Comparison of ENCODE assay signal across 19 mouse cellular contexts in the genomic region with DNA sequence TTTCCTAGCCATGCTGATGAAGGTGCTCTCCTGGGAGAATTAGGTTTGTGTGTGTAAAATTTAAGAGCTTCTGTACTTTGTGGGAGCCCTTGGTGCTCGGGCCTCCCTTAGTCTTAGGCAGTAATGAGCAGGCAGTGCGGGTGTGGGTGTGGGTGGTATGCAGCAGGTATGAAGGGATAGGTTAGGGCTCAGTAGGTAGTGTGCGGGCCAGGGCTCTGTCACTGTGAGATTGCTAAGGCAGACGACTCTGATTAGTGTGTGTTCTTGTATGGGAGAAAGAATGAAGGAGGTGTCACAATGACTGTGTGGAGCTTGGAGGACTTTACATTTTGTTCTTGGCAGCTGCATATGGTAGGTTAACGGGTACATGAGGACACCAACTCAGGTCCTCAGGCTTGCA. TPM values are rescaled to one million over a fixed set of nuclear protein-coding genes. Genes with fewer than 3 reads are reported as not detected.
DNase-seq lines count a peak whose midpoint lies in the region; ATAC-seq lines count a peak whose summit lies in the region.
"Had no signal": no experiment of that assay in that cellular context is flagged by ENCODE, and none has a peak within 500 bp of the region (broad histone marks: within the 10 kb centered on the region; RNA-seq: fewer than 3 reads in every experiment).

No protein-coding gene starts in this region.

- ATAC-seq in midbrain, embryonic 12.5 days (ENCODE audit: low FRiP score, low read depth): 0 out of 2 replicates have a peak, but pooled peaks have one; percentile 27
- no peak for ATAC-seq in midbrain, embryonic 11.5 days (ENCODE audit: low FRiP score)
- no peak for ATAC-seq in liver, embryonic 16.5 days (ENCODE audit: low read depth)
- ATAC-seq in erythroid progenitor cell, adult 5-6 weeks (replicated peaks; ENCODE audit: low FRiP score, poor library complexity, severe bottlenecking): no peak
- ATAC-seq: forebrain, embryonic 16.5 days had no signal

- intact Hi-C loops in heart, postnatal 36 days (cut with DNase I): no loop called here

- peaks cover 39% of the 10 kb centered on the region for H3K36me3 ChIP-seq in heart, embryonic 10.5 days
- H3K36me3 ChIP-seq in midbrain, embryonic 12.5 days: peaks cover 12% of the 10 kb centered on the region
- no peaks in the 10 kb centered on the region for H3K36me3 ChIP-seq in midbrain, embryonic 11.5 days (ENCODE audit: control insufficient read depth, insufficient read depth, low read length)
- H3K36me3 ChIP-seq in liver, embryonic 16.5 days (ENCODE audit: control insufficient read depth, insufficient read depth): peaks cover 12% of the 10 kb centered on the region

- H3K4me3 ChIP-seq in heart, embryonic 10.5 days: no peak overlapping the region
- H3K4me3 ChIP-seq in midbrain, embryonic 12.5 days: no peak overlapping the region
- no peak overlapping the region for H3K4me3 ChIP-seq in midbrain, embryonic 11.5 days (ENCODE audit: low read depth, low read length)
- no peak overlapping the region for H3K4me3 ChIP-seq in liver, embryonic 16.5 days (ENCODE audit: low read depth, low read length)
- H3K4me3 ChIP-seq: embryonic facial prominence, embryonic 10.5 days; gastrocnemius, adult 2 months; hindbrain, embryonic 13.5 days had no signal

- H3K4me1 ChIP-seq in heart, embryonic 10.5 days: peaks cover 12% of the 10 kb centered on the region
- H3K4me1 ChIP-seq in midbrain, embryonic 12.5 days: peaks cover 3% of the 10 kb centered on the region; the same call in 1 of the 2 replicates
- no peaks in the 10 kb centered on the region for H3K4me1 ChIP-seq in midbrain, embryonic 11.5 days (ENCODE audit: control insufficient read depth, insufficient read depth, low read length)
- peaks cover 44% of the 10 kb centered on the region for H3K4me1 ChIP-seq in liver, embryonic 16.5 days (ENCODE audit: control insufficient read depth, low read depth, low read length)

- H3K9ac ChIP-seq in midbrain, embryonic 12.5 days (replicated peaks): no peak overlapping the region
- H3K9ac ChIP-seq in midbrain, embryonic 11.5 days (ENCODE audit: low read length): no peak overlapping the region
- H3K9ac ChIP-seq in liver, embryonic 16.5 days (ENCODE audit: low read depth, low read length): no peak overlapping the region
- H3K9ac ChIP-seq: hindbrain, embryonic 13.5 days had no signal

- H3K4me2 ChIP-seq in midbrain, embryonic 12.5 days (replicated peaks): no peak overlapping the region
- H3K4me2 ChIP-seq in midbrain, embryonic 11.5 days: no peak overlapping the region
- H3K4me2 ChIP-seq in liver, embryonic 16.5 days (ENCODE audit: low read depth, low read length): no peak overlapping the region
- H3K4me2 ChIP-seq: hindbrain, embryonic 13.5 days had no signal

- no peak overlapping the region for H3K27ac ChIP-seq in heart, embryonic 10.5 days
- no peak overlapping the region for H3K27ac ChIP-seq in midbrain, embryonic 12.5 days (replicated peaks)
- H3K27ac ChIP-seq in midbrain, embryonic 11.5 days (ENCODE audit: low read depth, low read length): no peak overlapping the region
- H3K27ac ChIP-seq in liver, embryonic 16.5 days (ENCODE audit: low read length): peak overlapping the region; percentile 10; the same call in 1 of the 2 replicates
- H3K27ac ChIP-seq: embryonic facial prominence, embryonic 10.5 days; gastrocnemius, adult 2 months; hindbrain, embryonic 13.5 days; hindbrain, postnatal 0 days had no signal

- H3K9me3 ChIP-seq in heart, embryonic 10.5 days: no peaks in the 10 kb centered on the region
- no peaks in the 10 kb centered on the region for H3K9me3 ChIP-seq in midbrain, embryonic 12.5 days
- H3K9me3 ChIP-seq in midbrain, embryonic 11.5 days (ENCODE audit: control insufficient read depth, low read length): no peaks in the 10 kb centered on the region
- H3K9me3 ChIP-seq in liver, embryonic 16.5 days (replicated peaks; ENCODE audit: control insufficient read depth, low read length): no peaks in the 10 kb centered on the region
- H3K9me3 ChIP-seq: embryonic facial prominence, embryonic 10.5 days; hindbrain, embryonic 13.5 days had no signal

- 79% methylated on average over 5 of the region's 5 CpGs for WGBS in heart, embryonic 10.5 days
- 97% methylated on average over 5 of the region's 5 CpGs for WGBS in midbrain, embryonic 12.5 days
- 88% methylated on average over 5 of the region's 5 CpGs for WGBS in midbrain, embryonic 11.5 days
- WGBS in liver, embryonic 16.5 days (ENCODE audit: insufficient replicate concordance): 80% methylated on average over 5 of the region's 5 CpGs

- DNase-seq in heart, embryonic 10.5 days (ENCODE audit: low spot score): peak; percentile 66
- DNase-seq in heart, postnatal 36 days: no peak
- no peak for DNase-seq in midbrain, embryonic 11.5 days (ENCODE audit: low spot score, missing footprints)
- peak; percentile 57 for DNase-seq in adipocyte (ENCODE audit: low spot score)
- no peak for DNase-seq in thymus, adult 18-20 months
- DNase-seq: adrenal gland, postnatal 14 days; cerebellum, adult 18-20 months; cerebellum, adult 9-11 months; cerebellum, postnatal 36 days; gastrocnemius, adult 2 months; gastrocnemius, postnatal 25 days; heart, postnatal 10 days had no signal

- no peaks in the 10 kb centered on the region for H3K27me3 ChIP-seq in heart, embryonic 10.5 days (ENCODE audit: insufficient read depth, poor library complexity, severe bottlenecking)
- H3K27me3 ChIP-seq in midbrain, embryonic 12.5 days: no peaks in the 10 kb centered on the region
- H3K27me3 ChIP-seq in midbrain, embryonic 11.5 days (ENCODE audit: control insufficient read depth, insufficient read depth, low read length): no peaks in the 10 kb centered on the region
- H3K27me3 ChIP-seq in liver, embryonic 16.5 days (ENCODE audit: control insufficient read depth, insufficient read depth, low read depth, low read length): no peaks in the 10 kb centered on the region
- H3K27me3 ChIP-seq: hindbrain, embryonic 13.5 days had no signal

RNA-seq across cellular contexts. Expression of gene Sh3glb1, which starts 34.0 kb away (rescaled TPM):
- 99.9 and 114 TPM in 2 replicates for polyA plus RNA-seq in heart, embryonic 10.5 days (2016; fragmentation: Nextera tagmentation; extraction: Ambion mirVana)
- 100 to 1,000 TPM; 372 to 397 TPM for total RNA-seq in heart, postnatal 36 days (2021)
- 94.2 and 98.4 TPM in 2 replicates for polyA plus RNA-seq in midbrain, embryonic 12.5 days (2016; fragmentation: Nextera tagmentation; extraction: Ambion mirVana)
- polyA plus RNA-seq in midbrain, embryonic 11.5 days (2014; fragmentation: Nextera tagmentation; extraction: Ambion mirVana): 91.4 and 92.2 TPM in 2 replicates
- 78.8 and 83.3 TPM in 2 replicates for polyA plus RNA-seq in liver, embryonic 16.5 days (2015; fragmentation: Nextera tagmentation; extraction: Ambion mirVana)
- total RNA-seq in erythroid progenitor cell, adult 5-6 weeks (2015; ENCODE audit: low replicate concordance): 181 and 202 TPM in 2 replicates
- total RNA-seq in erythroid progenitor cell, adult 5-6 weeks (2017; ENCODE audit: low replicate concordance): 166 and 182 TPM in 2 replicates

Comparison
In these comparisons a context has a peak if more than half of its experiments do, and no peak if none do; other contexts are left out.
1. DNase-seq: peak in heart, embryonic 10.5 days (single experiment) and adipocyte (single experiment); none in heart, postnatal 36 days (0 of 2), midbrain, embryonic 11.5 days (single experiment) and thymus, adult 18-20 months (0 of 2).